Mouse (Mus musculus) C2C12 (cell line): Measurements from ENCODE around the gene Rpl37.

ENCODE experiments used
- CEBPB ChIP-seq: IDR thresholded peaks from one replicate; pipeline ENCODE4 v1.6.1; 2011; ENCODE audit warnings: low read depth, mild to moderate bottlenecking, control low read depth, moderate library complexity
- CTCF ChIP-seq: IDR thresholded peaks from one replicate; pipeline ENCODE4 v1.5.1; 2011; ENCODE audit not compliant: control insufficient read depth, insufficient read depth, insufficient read length
- FOSL1 ChIP-seq: IDR thresholded peaks from one replicate; pipeline ENCODE4 v1.8.0; 2011; ENCODE audit warnings: mild to moderate bottlenecking, low read length; ENCODE audit not compliant: poor library complexity, insufficient read depth, severe bottlenecking
- MAX ChIP-seq: IDR thresholded peaks from one replicate; pipeline ENCODE4 v1.6.1; 2011; ENCODE audit warnings: mild to moderate bottlenecking, control low read depth
- MYOD1 ChIP-seq: IDR thresholded peaks from one replicate; pipeline ENCODE4 v1.6.1; 2011; ENCODE audit warnings: low read depth; ENCODE audit not compliant: control insufficient read depth, insufficient read length
- MYOG ChIP-seq: IDR thresholded peaks from one replicate; pipeline ENCODE4 v1.6.1; 2011; ENCODE audit not compliant: control insufficient read depth, insufficient read length; ENCODE audit errors: extremely low read depth
- USF1 ChIP-seq: IDR thresholded peaks from one replicate; pipeline ENCODE4 v1.6.1; 2011; ENCODE audit warnings: low read depth, mild to moderate bottlenecking, control low read depth, moderate library complexity

DNA sequence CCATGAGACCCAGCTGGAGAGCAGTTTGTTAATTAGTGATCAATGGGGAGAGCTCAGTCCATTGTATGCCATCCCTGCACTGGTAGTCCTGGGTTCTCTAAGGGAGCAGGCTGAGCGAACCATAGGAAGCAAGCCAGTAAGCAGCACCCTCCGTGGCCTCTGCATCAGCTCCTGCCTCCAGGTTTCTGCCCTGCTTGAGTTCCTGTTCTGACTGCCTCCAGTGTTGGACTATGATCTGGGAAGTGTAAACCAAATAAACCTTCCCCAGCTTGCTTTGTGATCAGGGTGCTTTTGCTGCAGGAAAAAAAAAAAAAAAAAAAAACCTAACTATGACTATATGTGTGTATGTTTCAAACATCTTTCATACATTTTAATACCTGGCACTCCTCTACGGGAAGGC, 16.9 kb downstream of the Rpl37 start:
- TF ChIP-seq USF1, result no peak
- no peak for TF ChIP-seq CTCF
- TF ChIP-seq MAX, result no peak
- no peak for TF ChIP-seq MYOD1
- TF ChIP-seq FOSL1, result no peak
- TF ChIP-seq MYOG, result no peak
- TF ChIP-seq CEBPB, result no peak
